Mouse (Mus musculus) MEL (cell line): ENCODE measurements around the gene Gipc1.

Source experiments
- BHLHE40 ChIP-seq: IDR thresholded peaks from 2 replicates; pipeline ENCODE4 v1.6.1; 2012; ENCODE audit warnings: low read depth, mild to moderate bottlenecking, inconsistent platforms, low read length, improper control_type of control experiment, borderline replicate concordance
- CTCF ChIP-seq, 3 experiments: IDR thresholded peaks in 2 of 3; conservative IDR thresholded peaks in 1 of 3; 2 replicates each; pipeline ENCODE4 v1.5.1; 2011 to 2012; ENCODE audit warnings: low read length in 3 of 3, low read depth in 2 of 3, mild to moderate bottlenecking in 2 of 3, improper control_type of control experiment in 1 of 3, inconsistent platforms in 1 of 3, mixed read lengths in 1 of 3, moderate library complexity in 1 of 3; ENCODE audit not compliant: control insufficient read depth in 1 of 3, insufficient read depth in 1 of 3, poor library complexity in 1 of 3, severe bottlenecking in 1 of 3
- E2F4 ChIP-seq: IDR thresholded peaks from 2 replicates; pipeline ENCODE4 v1.6.1; 2011; ENCODE audit warnings: low read depth, low read length, improper control_type of control experiment, borderline replicate concordance
- EP300 ChIP-seq, 2 experiments: IDR thresholded peaks; 2 replicates each; pipeline ENCODE4 v1.6.1; 2011; ENCODE audit warnings: improper control_type of control experiment in 2 of 2, low read length in 2 of 2, low read depth in 1 of 2, mild to moderate bottlenecking in 1 of 2
- HCFC1 ChIP-seq: IDR thresholded peaks from 2 replicates; pipeline ENCODE4 v1.6.1; 2012; ENCODE audit warnings: low read depth, mild to moderate bottlenecking, inconsistent platforms, low read length, improper control_type of control experiment, moderate library complexity
- KAT2A ChIP-seq: conservative IDR thresholded peaks from 2 replicates; pipeline ENCODE4 v1.6.1; 2012; ENCODE audit warnings: low read depth, low read length, improper control_type of control experiment, inconsistent platforms
- MAFK ChIP-seq: IDR thresholded peaks from 2 replicates; pipeline ENCODE4 v1.6.1; 2011; ENCODE audit warnings: low read depth, mild to moderate bottlenecking, low read length, improper control_type of control experiment, borderline replicate concordance
- MAX ChIP-seq: IDR thresholded peaks from 2 replicates; pipeline ENCODE4 v1.6.1; 2011; ENCODE audit warnings: low read length, improper control_type of control experiment
- MYC ChIP-seq: IDR thresholded peaks from 2 replicates; pipeline ENCODE4 v1.6.1; 2011; ENCODE audit warnings: low read depth, mild to moderate bottlenecking, low read length, improper control_type of control experiment, moderate library complexity
- POLR2A ChIP-seq, 2 experiments: IDR thresholded peaks; 2 replicates each; pipeline ENCODE4 v1.6.1; 2011 to 2012; ENCODE audit warnings: low read length in 2 of 2, mild to moderate bottlenecking in 2 of 2, control low read depth in 1 of 2, improper control_type of control experiment in 1 of 2, low read depth in 1 of 2, moderate library complexity in 1 of 2; ENCODE audit not compliant: control insufficient read depth in 1 of 2, insufficient read depth in 1 of 2, poor library complexity in 1 of 2
- TAL1 ChIP-seq: IDR thresholded peaks from 2 replicates; pipeline ENCODE4 v1.6.1; 2012; ENCODE audit warnings: mild to moderate bottlenecking, inconsistent platforms, low read length, moderate library complexity, mixed read lengths
- TBP ChIP-seq: IDR thresholded peaks from 2 replicates; pipeline ENCODE4 v1.8.0; 2011; ENCODE audit warnings: low read depth, low read length, improper control_type of control experiment
- UBTF ChIP-seq: IDR thresholded peaks from 2 replicates; pipeline ENCODE4 v1.6.1; 2012; ENCODE audit warnings: low read depth, mild to moderate bottlenecking, inconsistent platforms, low read length, improper control_type of control experiment, moderate library complexity, borderline replicate concordance; ENCODE audit not compliant: insufficient read depth
- ZC3H11A ChIP-seq: IDR thresholded peaks from 2 replicates; pipeline ENCODE4 v1.6.1; 2012; ENCODE audit warnings: low read depth, mild to moderate bottlenecking, inconsistent platforms, low read length, improper control_type of control experiment

- no peak for TF ChIP-seq POLR2A (IDR thresholded peaks at IDR 0.05; ENCODE audit: control insufficient read depth in 1 of 2, insufficient read depth in 1 of 2, low read depth in 1 of 2, low read length in 2 of 2, poor library complexity in 1 of 2)
- no peak for TF ChIP-seq MAX
- TF ChIP-seq MYC, result no peak
- no peak for TF ChIP-seq ZC3H11A
- TF ChIP-seq TBP, result no peak
- no peak for TF ChIP-seq CTCF (IDR thresholded peaks at IDR 0.05 in 2 of 3, conservative IDR thresholded peaks at IDR 0.05 in 1 of 3; ENCODE audit: control insufficient read depth in 1 of 3, insufficient read depth in 1 of 3, low read depth in 2 of 3, low read length in 3 of 3, poor library complexity in 1 of 3, severe bottlenecking in 1 of 3)
- TF ChIP-seq HCFC1, result no peak
- no peak for TF ChIP-seq E2F4
- TF ChIP-seq EP300 (IDR thresholded peaks at IDR 0.05; ENCODE audit: low read depth in 1 of 2, low read length in 2 of 2), result no peak
- TF ChIP-seq MAFK, result no peak
- no peak for TF ChIP-seq UBTF
- no peak for TF ChIP-seq TAL1
- no peak for TF ChIP-seq KAT2A
- no peak for TF ChIP-seq BHLHE40
Observed at GRCm38 (mm10) chr8:83707554-83707953, 55.1 kb downstream of the Gipc1 start.
